Mouse (Mus musculus) left cerebral cortex, adult 9 months (tissue): ENCODE results near the gene Ston1.

Experiments used
- DNase-seq, 2 experiments: peaks; one replicate each; pipeline ENCODE4 v3.0.0; 2022; ENCODE audit warnings: low spot score in 2 of 2

The Ston1 gene

GRCm38 (mm10) chr17:88670800-88671199, 73.3 kb downstream of the Ston1 start:
- DNase-seq, result no peak

- DNase-seq, result no peak
Measured at GRCm38 (mm10) chr17:88675310-88676309, 78.1 kb downstream of the Ston1 start.

GRCm38 (mm10) chr17:88688226-88688625, 90.7 kb downstream of the Ston1 start:
- no peak for DNase-seq

GRCm38 (mm10) chr17:88696656-88697333, 99.3 kb downstream of the Ston1 start:
- DNase-seq, result no peak

GRCm38 (mm10) chr17:88700901-88701300, 103.4 kb downstream of the Ston1 start:
- no peak for DNase-seq

- no peak for DNase-seq
Measured at GRCm38 (mm10) chr17:88702345-88702744, 104.9 kb downstream of the Ston1 start.

- DNase-seq, result no peak
Measured at GRCm38 (mm10) chr17:88703112-88703511, 105.6 kb downstream of the Ston1 start.

- DNase-seq, result no peak
Measured at GRCm38 (mm10) chr17:88706231-88706649, 108.8 kb downstream of the Ston1 start.
